Mouse (Mus musculus): ENCODE measurements around the gene Gm5065.

Gene Gm5065

GRCm38 (mm10) chr7:5350237-5350636 is at the start of gene Gm5065:
Gene Gm5065, plus strand, starts transcription at chr7:5350537.
- DNase-seq: no peak

DNA sequence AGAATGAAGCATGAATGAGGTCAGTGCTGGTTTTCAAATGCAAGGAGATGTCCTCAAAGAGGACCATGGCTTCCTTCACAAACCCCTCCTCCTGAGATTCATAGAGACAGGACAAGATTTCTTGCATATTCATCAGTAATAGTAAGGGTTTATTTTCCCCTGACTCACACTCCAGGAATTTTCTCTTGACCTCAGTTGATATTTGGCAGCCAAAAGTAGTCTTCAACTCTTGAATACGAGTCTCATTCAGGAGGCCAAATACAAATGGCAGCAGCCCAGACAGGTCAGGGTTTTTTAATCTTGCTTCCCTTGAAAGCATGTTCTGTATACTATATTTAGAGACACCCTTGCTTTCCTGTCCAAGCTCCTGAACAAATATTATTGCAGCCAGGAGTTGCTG is 22.8 kb upstream of the Gm5065 start:
- no peak for DNase-seq

GRCm38 (mm10) chr7:5350935-5351334 is 598 bp downstream of the Gm5065 start, which contains the start of gene Nlrp2:
Gene Nlrp2, minus strand, starts transcription at chr7:5351035.
- DNase-seq: no peak

- DNase-seq: no peak
Measured at GRCm38 (mm10) chr7:5363599-5363998, 13.3 kb downstream of the Gm5065 start.

DNA sequence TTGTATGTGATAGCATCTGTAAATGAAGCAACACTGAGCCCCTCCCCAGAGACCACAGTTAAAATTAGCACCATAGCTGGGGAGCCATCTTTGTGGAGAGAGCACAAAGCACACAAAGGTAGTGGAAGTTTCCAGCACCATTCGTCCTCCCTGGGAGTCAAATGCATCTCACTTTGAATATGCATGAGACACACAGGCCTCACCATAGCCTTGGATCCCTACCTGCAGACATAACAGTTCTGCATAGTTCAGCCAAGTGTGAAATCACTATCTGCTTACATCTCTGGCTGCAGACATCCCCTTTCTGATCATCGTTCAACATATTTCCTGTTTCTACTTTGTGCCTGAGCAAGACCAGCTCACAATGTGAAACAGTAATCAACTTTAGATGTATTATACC is 16.4 kb downstream of the Gm5065 start:
- DNase-seq: no peak

GRCm38 (mm10) chr7:5406201-5406600 is 55.9 kb downstream of the Gm5065 start:
- DNase-seq: no peak
